Mouse (Mus musculus): ENCODE results near the gene Adgrv1. TPM values are rescaled to one million over a fixed set of nuclear protein-coding genes. Genes with fewer than 3 reads are reported as not detected.

The Adgrv1 gene
- polyA plus RNA-seq, 1 experiment from 2014 or later: 2.4 TPM

- H3K4me1 ChIP-seq: peaks cover 12% of the 10 kb centered on the region
- H3K36me3 ChIP-seq: no peaks in the 10 kb centered on the region
- 87% methylated on average over 5 of the region's 5 CpGs for WGBS
- no peaks in the 10 kb centered on the region for H3K9me3 ChIP-seq
- H3K4me3 ChIP-seq: no peak overlapping the region
- ATAC-seq (ENCODE audit: borderline replicate concordance, extremely low read depth, low FRiP score, low TSS enrichment): no peak
- H3K27ac ChIP-seq: no peak overlapping the region
- no peaks in the 10 kb centered on the region for H3K27me3 ChIP-seq
- H3K4me2 ChIP-seq: no peak overlapping the region
- no peak overlapping the region for H3K9ac ChIP-seq
Measured at GRCm38 (mm10) chr13:81354587-81354986, 278.4 kb downstream of the Adgrv1 start.

DNA sequence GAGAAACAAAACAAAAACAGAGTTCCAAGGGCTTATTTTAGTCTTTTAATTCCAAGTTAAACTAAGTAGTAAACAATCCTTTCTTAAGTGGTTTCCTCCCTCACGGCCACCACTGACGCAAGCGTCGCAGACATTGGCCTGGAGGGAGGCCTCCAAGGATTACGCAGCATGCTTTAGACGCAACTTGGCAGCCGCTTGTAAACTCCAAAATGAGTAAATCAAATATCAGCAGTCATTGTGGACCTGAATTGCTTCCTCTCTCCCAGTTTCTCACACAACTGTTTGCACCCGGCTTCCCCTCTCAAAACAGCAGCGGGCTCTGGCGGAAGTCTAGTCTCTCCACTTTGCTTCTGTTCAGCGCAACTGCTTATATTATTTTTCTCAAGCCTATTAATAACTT is 280.7 kb downstream of the Adgrv1 start:
- peak overlapping the region; percentile 57 for H3K4me2 ChIP-seq

GRCm38 (mm10) chr13:81351462-81352155 is 281.3 kb downstream of the Adgrv1 start:
- no peaks in the 10 kb centered on the region for H3K36me3 ChIP-seq
- peaks cover 12% of the 10 kb centered on the region for H3K4me1 ChIP-seq
- H3K9me3 ChIP-seq: no peaks in the 10 kb centered on the region
- peak; percentile 92 for ATAC-seq (ENCODE audit: borderline replicate concordance, extremely low read depth, low FRiP score, low TSS enrichment)
- H3K27ac ChIP-seq: peak overlapping the region; percentile 87
- no peak overlapping the region for H3K9ac ChIP-seq
- no peaks in the 10 kb centered on the region for H3K27me3 ChIP-seq
- WGBS: 13% methylated on average over 14 of the region's 14 CpGs
- peak overlapping the region; percentile 57 for H3K4me2 ChIP-seq
- H3K4me3 ChIP-seq: peak overlapping the region; percentile 27

More for the DNA sequence above, 280.7 kb downstream of the Adgrv1 start:
- Histone ChIP-seq H3K9ac (no peak overlapping the region), H3K4me3 (no peak overlapping the region), H3K36me3 (no peaks in the 10 kb centered on the region), H3K4me1 (peaks cover 12% of the 10 kb centered on the region), H3K27me3 (no peaks in the 10 kb centered on the region), H3K27ac (peak overlapping the region; percentile 87), H3K9me3 (no peaks in the 10 kb centered on the region)
- 31% methylated on average over 11 of the region's 11 CpGs for WGBS
- peak; percentile 86 for ATAC-seq (ENCODE audit: borderline replicate concordance, extremely low read depth, low FRiP score, low TSS enrichment)

GRCm38 (mm10) chr13:81347261-81347980 is 285.5 kb downstream of the Adgrv1 start:
- no peak overlapping the region for H3K27ac ChIP-seq
- ATAC-seq (ENCODE audit: borderline replicate concordance, extremely low read depth, low FRiP score, low TSS enrichment): no peak
- H3K9ac ChIP-seq: no peak overlapping the region
- no peaks in the 10 kb centered on the region for H3K9me3 ChIP-seq
- no peaks in the 10 kb centered on the region for H3K27me3 ChIP-seq
- H3K36me3 ChIP-seq: no peaks in the 10 kb centered on the region
- H3K4me1 ChIP-seq: peaks cover 12% of the 10 kb centered on the region
- WGBS: 83% methylated on average over 15 of the region's 15 CpGs
- H3K4me3 ChIP-seq: no peak overlapping the region
- H3K4me2 ChIP-seq: no peak overlapping the region

GRCm38 (mm10) chr13:81342987-81343596 is 289.9 kb downstream of the Adgrv1 start:
- Histone ChIP-seq H3K4me3 (no peak overlapping the region), H3K36me3 (no peaks in the 10 kb centered on the region), H3K4me2 (no peak overlapping the region), H3K27me3 (no peaks in the 10 kb centered on the region), H3K9ac (no peak overlapping the region), H3K4me1 (no peaks in the 10 kb centered on the region), H3K9me3 (no peaks in the 10 kb centered on the region), H3K27ac (no peak overlapping the region)
- no peak for ATAC-seq (ENCODE audit: borderline replicate concordance, extremely low read depth, low FRiP score, low TSS enrichment)
- 70% methylated on average over 2 of the region's 2 CpGs for WGBS

DNA sequence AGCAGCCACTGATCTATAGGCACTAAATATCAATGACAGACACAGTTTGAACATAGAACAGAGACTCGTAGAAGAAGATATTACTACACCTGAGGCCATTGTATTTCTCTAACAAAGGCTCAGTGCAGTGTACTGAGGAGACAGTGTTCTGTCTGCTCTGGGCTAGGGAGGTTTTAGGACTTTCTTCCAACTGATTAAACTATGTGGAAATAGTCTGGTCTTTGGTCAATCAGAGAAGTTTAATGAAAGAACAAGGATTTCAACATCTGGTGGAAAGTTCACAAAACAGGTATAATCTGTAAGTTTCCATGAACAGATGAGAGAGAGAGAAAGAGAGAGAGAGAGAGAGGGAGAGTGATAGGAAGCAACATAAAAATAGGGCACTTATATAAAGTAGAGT is 297.7 kb downstream of the Adgrv1 start:
- H3K4me1 ChIP-seq: 0 out of 2 replicates have a peak, but pooled peaks cover 4% of the 10 kb centered on the region
- no peak for ATAC-seq (ENCODE audit: borderline replicate concordance, extremely low read depth, low FRiP score, low TSS enrichment)
- no peak overlapping the region for H3K4me2 ChIP-seq
- no peaks in the 10 kb centered on the region for H3K9me3 ChIP-seq
- H3K36me3 ChIP-seq: no peaks in the 10 kb centered on the region
- H3K27ac ChIP-seq: no peak overlapping the region
- WGBS: 74% methylated on average over 1 of the region's 1 CpGs
- no peaks in the 10 kb centered on the region for H3K27me3 ChIP-seq
- no peak overlapping the region for H3K9ac ChIP-seq
- no peak overlapping the region for H3K4me3 ChIP-seq

DNA sequence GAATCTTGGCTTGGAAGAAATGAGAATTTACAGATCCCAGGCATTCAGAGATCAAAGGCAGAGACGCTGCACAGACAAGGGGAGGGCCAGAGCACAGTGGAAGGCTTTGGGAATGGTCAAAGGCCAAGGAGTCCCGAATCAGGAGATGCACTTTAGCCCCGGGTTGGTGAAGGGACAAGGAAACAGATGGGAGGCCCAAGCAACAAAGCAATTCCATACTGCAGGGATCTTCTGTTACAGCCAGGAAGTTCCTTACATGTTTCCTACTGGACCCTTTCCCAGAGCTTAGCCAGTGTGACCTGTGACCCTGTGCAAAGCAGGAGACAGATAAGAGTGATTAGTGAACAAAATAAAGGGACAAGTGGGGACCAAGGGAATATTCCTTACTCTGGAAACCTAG is 300.9 kb downstream of the Adgrv1 start:
- 0 out of 2 replicates have a peak overlapping the region, but pooled peaks have one; percentile 2 for H3K27ac ChIP-seq
- WGBS: 19% methylated on average over 3 of the region's 3 CpGs
- ATAC-seq (ENCODE audit: borderline replicate concordance, extremely low read depth, low FRiP score, low TSS enrichment): peak; percentile 72

GRCm38 (mm10) chr13:81329762-81330161 is 303.2 kb downstream of the Adgrv1 start:
- Histone ChIP-seq H3K9me3 (no peaks in the 10 kb centered on the region), H3K27me3 (no peaks in the 10 kb centered on the region), H3K4me2 (no peak overlapping the region), H3K4me1 (0 out of 2 replicates have a peak, but pooled peaks cover 4% of the 10 kb centered on the region), H3K4me3 (no peak overlapping the region), H3K9ac (no peak overlapping the region), H3K36me3 (no peaks in the 10 kb centered on the region), H3K27ac (no peak overlapping the region)
- no peak for ATAC-seq (ENCODE audit: borderline replicate concordance, extremely low read depth, low FRiP score, low TSS enrichment)
- WGBS: 73% methylated on average over 5 of the region's 5 CpGs

More for the DNA sequence above, 300.9 kb downstream of the Adgrv1 start:
- Histone ChIP-seq H3K4me3 (no peak overlapping the region), H3K36me3 (no peaks in the 10 kb centered on the region), H3K4me2 (no peak overlapping the region), H3K4me1 (0 out of 2 replicates have a peak, but pooled peaks cover 4% of the 10 kb centered on the region), H3K9ac (no peak overlapping the region), H3K27me3 (no peaks in the 10 kb centered on the region), H3K9me3 (no peaks in the 10 kb centered on the region)

- no peak overlapping the region for H3K27ac ChIP-seq
- H3K4me1 ChIP-seq: 0 out of 2 replicates have a peak, but pooled peaks cover 4% of the 10 kb centered on the region
- H3K27me3 ChIP-seq: no peaks in the 10 kb centered on the region
- H3K9me3 ChIP-seq: no peaks in the 10 kb centered on the region
- no peak for ATAC-seq (ENCODE audit: borderline replicate concordance, extremely low read depth, low FRiP score, low TSS enrichment)
- 79% methylated on average over 1 of the region's 1 CpGs for WGBS
- no peak overlapping the region for H3K9ac ChIP-seq
- H3K4me3 ChIP-seq: no peak overlapping the region
- H3K4me2 ChIP-seq: no peak overlapping the region
- no peaks in the 10 kb centered on the region for H3K36me3 ChIP-seq
Measured at GRCm38 (mm10) chr13:81328181-81328580, 304.8 kb downstream of the Adgrv1 start.

DNA sequence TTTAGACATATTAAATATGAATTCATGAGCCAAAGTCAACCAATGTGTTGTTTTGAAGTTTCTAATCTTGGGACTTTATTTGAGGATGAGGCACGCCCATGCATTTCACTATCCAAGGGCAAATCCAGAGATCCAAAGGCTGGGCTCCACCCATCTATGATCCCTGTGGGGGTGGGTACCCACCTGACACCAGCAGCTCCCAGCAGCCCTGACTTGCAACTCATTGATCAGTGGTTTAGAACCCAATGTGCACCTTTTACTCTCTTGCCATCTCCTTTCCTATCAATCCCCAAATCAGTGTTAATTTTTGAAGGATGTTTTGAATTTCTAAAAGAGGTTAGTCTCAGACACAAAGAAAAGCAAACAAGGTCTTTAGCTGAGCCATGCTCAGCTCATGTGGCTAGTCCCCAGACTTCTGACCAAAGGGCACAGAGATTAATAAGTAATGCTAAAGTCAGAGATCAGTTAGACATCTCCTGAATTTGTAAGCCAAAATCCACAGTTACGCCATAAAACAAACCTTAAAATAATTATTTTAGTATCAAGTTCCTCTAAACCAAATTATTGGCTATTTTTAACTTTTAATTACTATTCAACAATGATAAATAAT is 307.2 kb downstream of the Adgrv1 start:
- no peak overlapping the region for H3K9ac ChIP-seq
- no peak overlapping the region for H3K4me2 ChIP-seq
- H3K27ac ChIP-seq: no peak overlapping the region
- no peaks in the 10 kb centered on the region for H3K27me3 ChIP-seq
- 91% methylated on average over 2 of the region's 2 CpGs for WGBS
- H3K4me1 ChIP-seq: no peaks in the 10 kb centered on the region
- H3K36me3 ChIP-seq: no peaks in the 10 kb centered on the region
- H3K9me3 ChIP-seq: no peaks in the 10 kb centered on the region
- no peak overlapping the region for H3K4me3 ChIP-seq
- ATAC-seq (ENCODE audit: borderline replicate concordance, extremely low read depth, low FRiP score, low TSS enrichment): no peak

- no peak for ATAC-seq (ENCODE audit: borderline replicate concordance, extremely low read depth, low FRiP score, low TSS enrichment)
- Histone ChIP-seq H3K27me3 (no peaks in the 10 kb centered on the region), H3K4me1 (no peaks in the 10 kb centered on the region), H3K4me2 (no peak overlapping the region), H3K36me3 (no peaks in the 10 kb centered on the region), H3K27ac (no peak overlapping the region), H3K9ac (no peak overlapping the region), H3K4me3 (no peak overlapping the region), H3K9me3 (no peaks in the 10 kb centered on the region)
- WGBS: 80% methylated on average over 3 of the region's 3 CpGs
Measured at GRCm38 (mm10) chr13:81323546-81324316, 309.2 kb downstream of the Adgrv1 start.
